Mouse (Mus musculus) cerebellum, adult 9-11 months (tissue): Measurements from ENCODE around the gene Dedd.
"Not testable (repeated sequence)": the region's sequence is repeated elsewhere in the genome, so short reads cannot be mapped to it uniquely, and the experiment has no call there.

Experiments
- DNase-seq: peaks from one replicate; pipeline ENCODE4 v3.0.0; 2022

Dedd gene

DNA sequence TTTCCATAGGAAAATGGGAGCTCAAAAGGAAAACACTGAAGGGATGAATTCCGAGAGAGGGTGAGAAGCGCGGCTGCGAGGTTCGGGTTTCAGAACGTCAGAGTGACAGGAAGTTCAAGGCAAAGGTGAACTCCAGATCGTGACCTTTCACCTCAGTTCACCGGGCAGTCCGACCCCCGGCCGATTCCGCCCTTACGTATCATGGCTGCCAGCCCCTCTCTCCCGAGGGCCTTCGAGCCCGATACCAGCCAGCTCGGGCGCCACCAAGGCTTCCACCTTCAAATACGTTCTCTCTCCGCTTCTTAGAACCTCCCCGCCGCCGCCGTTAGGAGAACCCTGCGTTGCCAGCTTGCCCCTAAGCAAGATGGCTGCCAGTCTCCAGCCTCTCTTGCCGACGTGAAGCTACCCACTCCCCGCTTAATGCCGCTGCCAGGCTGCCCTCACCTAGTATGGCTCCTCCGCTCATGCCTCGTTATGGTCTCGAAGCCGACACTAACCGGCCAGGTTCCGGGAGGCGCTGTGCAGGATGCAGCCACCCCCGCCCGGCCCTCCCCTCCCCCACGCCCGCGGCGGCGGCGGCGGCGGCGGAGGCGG lies at the start of gene Dedd:
Gene Dedd, plus strand, starts transcription at position 307 of the 594 bp plus-strand sequence.
- peak; percentile 97 for DNase-seq

GRCm38 (mm10) chr1:171279721-171280120 lies 49.2 kb upstream of the Dedd start:
- no peak for DNase-seq

DNA sequence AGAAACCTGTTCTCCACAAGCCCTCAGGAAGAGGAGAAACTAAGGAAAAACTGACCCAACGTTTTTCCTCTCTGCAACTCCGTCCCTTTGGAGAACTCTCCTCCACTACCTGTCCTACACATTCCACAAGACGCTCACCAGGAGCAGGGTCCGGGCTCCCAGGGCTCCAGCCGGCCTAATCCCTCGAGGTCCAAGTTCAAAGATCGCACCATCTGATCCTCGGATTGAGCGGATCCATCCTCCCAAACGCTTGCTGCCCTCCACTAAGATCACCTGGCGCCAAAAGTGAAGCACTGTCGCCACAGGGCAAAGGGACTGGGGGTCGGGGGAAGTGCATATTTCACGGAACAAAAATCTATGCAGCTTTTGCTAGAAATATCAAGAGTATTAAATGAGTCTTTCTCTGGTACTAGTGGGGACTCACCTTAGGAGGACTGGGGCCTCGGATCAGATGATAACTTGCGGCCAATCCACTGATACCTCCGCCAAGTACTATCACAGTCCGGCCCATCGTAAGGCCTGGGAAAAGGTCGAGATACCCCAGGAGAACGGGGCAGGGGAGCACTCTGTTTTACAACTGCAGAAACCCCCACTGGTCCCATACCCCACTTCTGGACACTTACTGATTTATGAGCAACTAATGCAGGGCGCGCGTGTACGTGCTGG lies 48.6 kb upstream of the Dedd start:
- DNase-seq = peak; percentile 39

GRCm38 (mm10) chr1:171280916-171281527 lies 47.9 kb upstream of the Dedd start, which contains the start of gene Ppox:
Ppox (minus strand) TSS chr1:171281186.
- DNase-seq = peak; percentile 96

GRCm38 (mm10) chr1:171281528-171281923 lies 47.4 kb upstream of the Dedd start:
- DNase-seq = peak; percentile 73

- peak; percentile 63 for DNase-seq
These were observed 46.7 kb upstream of the Dedd start for GRCm38 (mm10) chr1:171282086-171282805.

- peak; percentile 32 for DNase-seq
These were observed 45.5 kb upstream of the Dedd start for GRCm38 (mm10) chr1:171283188-171284160.

DNA sequence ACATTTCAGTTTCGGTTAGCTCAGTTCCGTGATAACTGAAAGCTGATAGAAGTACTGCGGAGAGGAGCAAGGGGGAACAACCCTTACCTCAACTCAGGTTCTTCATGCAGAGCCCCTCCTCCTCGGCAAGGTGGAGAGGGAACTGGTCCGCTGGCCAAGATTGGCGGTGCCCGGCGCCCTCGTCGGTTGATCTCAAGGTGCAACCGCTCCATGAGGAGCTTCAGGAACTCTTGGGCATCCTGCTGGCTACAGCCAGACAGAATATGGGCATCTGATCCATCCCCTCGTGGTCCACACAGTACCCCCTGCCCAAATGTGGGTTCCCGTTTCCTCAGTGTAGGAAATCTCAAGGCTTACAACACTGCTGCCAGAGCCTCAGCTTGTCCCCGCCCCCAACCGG lies 44.5 kb upstream of the Dedd start:
- peak; percentile 43 for DNase-seq

- DNase-seq = peak; percentile 32
These were observed 43.7 kb upstream of the Dedd start for GRCm38 (mm10) chr1:171285096-171285892.

DNA sequence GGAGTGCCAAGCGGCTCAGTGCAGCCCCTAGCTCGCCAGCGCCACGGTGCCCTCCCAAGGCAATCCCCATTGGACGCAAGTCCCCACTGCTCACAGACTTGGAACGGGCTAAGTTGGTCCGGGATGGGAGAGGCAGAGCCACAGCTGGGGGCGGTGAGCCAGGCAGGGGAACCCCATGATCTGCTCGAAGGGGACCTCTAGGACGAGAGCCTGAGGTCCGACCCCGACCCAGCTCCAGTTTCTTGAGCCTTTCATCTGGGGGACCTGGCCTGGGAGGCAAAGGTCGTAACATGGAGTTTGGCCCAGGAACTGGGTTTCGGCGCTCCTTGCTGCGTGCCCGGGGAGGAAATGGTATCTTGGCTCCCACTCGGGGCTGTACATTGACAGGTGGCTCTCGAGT lies 42.4 kb upstream of the Dedd start:
- DNase-seq = peak; percentile 67

- DNase-seq = peak; percentile 96
These were observed 41.5 kb upstream of the Dedd start, which contains the start of gene Usp21 for GRCm38 (mm10) chr1:171287136-171288081. Usp21 (minus strand) TSS chr1:171287991.

GRCm38 (mm10) chr1:171288328-171288727 lies 40.6 kb upstream of the Dedd start:
- DNase-seq = peak; percentile 34

GRCm38 (mm10) chr1:171293351-171293750 lies 35.6 kb upstream of the Dedd start:
- peak; percentile 23 for DNase-seq

DNA sequence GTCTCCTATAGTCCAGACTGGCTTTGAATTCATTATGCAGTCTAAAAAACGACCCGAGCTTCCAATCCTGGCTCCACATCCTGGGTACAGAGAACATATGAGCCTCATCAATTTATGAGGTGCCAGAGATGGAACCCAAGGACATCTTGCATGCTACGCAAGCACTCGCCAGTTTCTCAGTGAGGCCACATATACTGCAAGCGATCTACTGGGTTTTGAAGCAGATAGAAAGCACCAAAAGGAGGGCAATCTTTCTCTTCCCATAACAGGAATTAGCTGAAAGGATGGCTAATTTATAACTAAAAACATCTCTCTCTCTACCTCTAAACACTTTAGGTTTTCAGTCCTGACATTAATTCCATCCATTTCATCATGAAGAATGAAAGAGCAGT lies 35.0 kb upstream of the Dedd start:
- peak; percentile 24 for DNase-seq

GRCm38 (mm10) chr1:171294298-171295062 lies 34.5 kb upstream of the Dedd start, which contains the start of gene Ufc1:
Ufc1 (minus strand) TSS chr1:171295024.
- peak; percentile 90 for DNase-seq

- no peak for DNase-seq
These were observed 33.9 kb upstream of the Dedd start for GRCm38 (mm10) chr1:171295063-171295402.

DNA sequence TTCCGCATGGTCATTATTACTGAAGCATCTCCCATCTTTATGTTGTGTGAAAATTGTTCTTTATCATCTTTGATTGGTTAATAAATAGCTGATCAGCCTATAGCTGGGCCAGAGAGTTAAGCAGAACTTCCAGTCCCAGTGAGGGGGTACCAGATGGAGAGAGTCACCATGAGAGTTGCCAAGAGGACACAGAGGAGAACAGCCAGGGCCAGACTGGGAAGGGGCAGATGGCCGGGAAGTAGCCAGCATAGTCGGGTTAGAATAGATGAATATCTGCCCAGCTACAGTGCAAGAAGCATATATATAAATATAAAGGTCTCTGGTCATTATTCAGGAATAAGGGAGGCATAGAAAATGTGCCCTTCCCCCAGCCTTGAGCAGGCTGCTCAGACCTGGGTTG lies 30.7 kb upstream of the Dedd start:
- peak; percentile 34 for DNase-seq

GRCm38 (mm10) chr1:171306157-171306556 lies 22.8 kb upstream of the Dedd start:
- not testable (repeated sequence) for DNase-seq

- DNase-seq = no peak
These were observed 19.6 kb upstream of the Dedd start for GRCm38 (mm10) chr1:171309321-171309720.
